Mouse (Mus musculus): Measurements from ENCODE around the gene AC129217.1. TPM values are rescaled to one million over a fixed set of nuclear protein-coding genes. Genes with fewer than 3 reads are reported as not detected.
A peak's percentile ranks its signal among the peaks of the same experiment; 100 is the strongest.

The AC129217.1 gene
- not detected in 2 replicates for polyA plus RNA-seq (2016; fragmentation: Nextera tagmentation; extraction: Ambion mirVana)

- 92% methylated on average over 8 of the region's 8 CpGs for WGBS
- peaks cover 100% of the 10 kb centered on the region for H3K36me3 ChIP-seq (replicated peaks)
- H3K9me3 ChIP-seq = no peaks in the 10 kb centered on the region
- H3K27me3 ChIP-seq (replicated peaks; ENCODE audit: low read depth, poor library complexity, severe bottlenecking) = no peaks in the 10 kb centered on the region
- no peak within 1 kb of the TSS for H3K4me3 ChIP-seq
- H3K4me1 ChIP-seq = no peaks in the 10 kb centered on the region
- no peak for DNase-seq (ENCODE audit: low spot score)
- no peak within 1 kb of the TSS for H3K27ac ChIP-seq (replicated peaks)
These were observed at the start of gene AC129217.1 for GRCm38 (mm10) chr19:8829660-8830059. Gene AC129217.1, plus strand, starts transcription at chr19:8829773.

GRCm38 (mm10) chr19:8786008-8786781 lies 43.4 kb upstream of the AC129217.1 start, which contains the start of gene Taf6l:
Gene Taf6l, minus strand, starts transcription at chr19:8786417.
- DNase-seq (ENCODE audit: low spot score) = peak; percentile 93
- Histone ChIP-seq H3K9me3 (no peaks in the 10 kb centered on the region), H3K36me3 (replicated peaks) (peaks cover 44% of the 10 kb centered on the region), H3K27ac (replicated peaks) (peak within 1 kb of the TSS; percentile 92), H3K4me1 (peaks cover 28% of the 10 kb centered on the region), H3K27me3 (replicated peaks; ENCODE audit: low read depth, poor library complexity, severe bottlenecking) (no peaks in the 10 kb centered on the region), H3K4me3 (peak within 1 kb of the TSS; percentile 82)
- under 1% methylated on average over 32 of the region's 32 CpGs for WGBS

GRCm38 (mm10) chr19:8788521-8788920 lies 41.1 kb upstream of the AC129217.1 start:
- WGBS = 19% methylated on average over 3 of the region's 3 CpGs
- H3K27me3 ChIP-seq (replicated peaks; ENCODE audit: low read depth, poor library complexity, severe bottlenecking) = no peaks in the 10 kb centered on the region
- no peak for DNase-seq (ENCODE audit: low spot score)
- peaks cover 42% of the 10 kb centered on the region for H3K36me3 ChIP-seq (replicated peaks)
- peak overlapping the region; percentile 25; the same call in 1 of the 2 replicates for H3K4me3 ChIP-seq
- H3K9me3 ChIP-seq = 0 out of 2 replicates have a peak, but pooled peaks cover 2% of the 10 kb centered on the region
- H3K4me1 ChIP-seq = peaks cover 28% of the 10 kb centered on the region
- no peak overlapping the region for H3K27ac ChIP-seq (replicated peaks)

- Histone ChIP-seq H3K4me1 (peaks cover 28% of the 10 kb centered on the region), H3K4me3 (no peak overlapping the region), H3K9me3 (0 out of 2 replicates have a peak, but pooled peaks cover 2% of the 10 kb centered on the region), H3K27ac (replicated peaks) (no peak overlapping the region), H3K27me3 (replicated peaks; ENCODE audit: low read depth, poor library complexity, severe bottlenecking) (no peaks in the 10 kb centered on the region), H3K36me3 (replicated peaks) (peaks cover 42% of the 10 kb centered on the region)
- no peak for DNase-seq (ENCODE audit: low spot score)
- 65% methylated on average over 1 of the region's 1 CpGs for WGBS
These were observed 40.4 kb upstream of the AC129217.1 start for GRCm38 (mm10) chr19:8789171-8789570.

GRCm38 (mm10) chr19:8790171-8790570 lies 39.4 kb upstream of the AC129217.1 start:
- H3K36me3 ChIP-seq (replicated peaks) = peaks cover 48% of the 10 kb centered on the region
- H3K9me3 ChIP-seq = 0 out of 2 replicates have a peak, but pooled peaks cover 2% of the 10 kb centered on the region
- no peak for DNase-seq (ENCODE audit: low spot score)
- no peak overlapping the region for H3K4me3 ChIP-seq
- H3K27ac ChIP-seq (replicated peaks) = no peak overlapping the region
- WGBS = 85% methylated on average over 7 of the region's 7 CpGs
- peaks cover 24% of the 10 kb centered on the region for H3K4me1 ChIP-seq
- no peaks in the 10 kb centered on the region for H3K27me3 ChIP-seq (replicated peaks; ENCODE audit: low read depth, poor library complexity, severe bottlenecking)

- no peaks in the 10 kb centered on the region for H3K9me3 ChIP-seq
- H3K4me3 ChIP-seq = peak within 1 kb of the TSS; percentile 87
- peaks cover 27% of the 10 kb centered on the region for H3K4me1 ChIP-seq
- WGBS = 2% methylated on average over 25 of the region's 25 CpGs
- no peaks in the 10 kb centered on the region for H3K27me3 ChIP-seq (replicated peaks; ENCODE audit: low read depth, poor library complexity, severe bottlenecking)
- peaks cover 37% of the 10 kb centered on the region for H3K36me3 ChIP-seq (replicated peaks)
- H3K27ac ChIP-seq (replicated peaks) = peak within 1 kb of the TSS; percentile 89
- DNase-seq (ENCODE audit: low spot score) = peak; percentile 92
These were observed 31.2 kb upstream of the AC129217.1 start, which contains the start of gene Polr2g for GRCm38 (mm10) chr19:8798264-8798946. Gene Polr2g, minus strand, starts transcription at chr19:8798577.

GRCm38 (mm10) chr19:8798947-8799315 lies 30.6 kb upstream of the AC129217.1 start:
- Histone ChIP-seq H3K36me3 (replicated peaks) (peaks cover 37% of the 10 kb centered on the region), H3K27me3 (replicated peaks; ENCODE audit: low read depth, poor library complexity, severe bottlenecking) (no peaks in the 10 kb centered on the region), H3K4me1 (peaks cover 27% of the 10 kb centered on the region), H3K27ac (replicated peaks) (peak overlapping the region; percentile 89; the same call in 1 of the 2 replicates), H3K9me3 (no peaks in the 10 kb centered on the region), H3K4me3 (peak overlapping the region; percentile 87)
- no peak for DNase-seq (ENCODE audit: low spot score)

- Histone ChIP-seq H3K27me3 (replicated peaks; ENCODE audit: low read depth, poor library complexity, severe bottlenecking) (no peaks in the 10 kb centered on the region), H3K36me3 (replicated peaks) (peaks cover 44% of the 10 kb centered on the region), H3K4me3 (peak within 1 kb of the TSS; percentile 71), H3K9me3 (no peaks in the 10 kb centered on the region), H3K27ac (replicated peaks) (peak within 1 kb of the TSS; percentile 91), H3K4me1 (peaks cover 24% of the 10 kb centered on the region)
- under 1% methylated on average over 30 of the region's 30 CpGs for WGBS
- DNase-seq (ENCODE audit: low spot score) = peak; percentile 95
These were observed 27.3 kb upstream of the AC129217.1 start, which contains the start of gene Zbtb3 for GRCm38 (mm10) chr19:8802130-8802821. Gene Zbtb3, plus strand, starts transcription at chr19:8802555.

GRCm38 (mm10) chr19:8803204-8803780 lies 26.3 kb upstream of the AC129217.1 start:
- H3K4me3 ChIP-seq = peak overlapping the region; percentile 71
- no peaks in the 10 kb centered on the region for H3K9me3 ChIP-seq
- 91% methylated on average over 9 of the region's 9 CpGs for WGBS
- peak overlapping the region; percentile 91 for H3K27ac ChIP-seq (replicated peaks)
- H3K4me1 ChIP-seq = peaks cover 18% of the 10 kb centered on the region
- DNase-seq (ENCODE audit: low spot score) = no peak
- peaks cover 55% of the 10 kb centered on the region for H3K36me3 ChIP-seq (replicated peaks)
- H3K27me3 ChIP-seq (replicated peaks; ENCODE audit: low read depth, poor library complexity, severe bottlenecking) = no peaks in the 10 kb centered on the region

GRCm38 (mm10) chr19:8803879-8804660 lies 25.5 kb upstream of the AC129217.1 start:
- Histone ChIP-seq H3K36me3 (replicated peaks) (peaks cover 62% of the 10 kb centered on the region), H3K9me3 (no peaks in the 10 kb centered on the region), H3K27ac (replicated peaks) (no peak overlapping the region), H3K4me3 (no peak overlapping the region), H3K27me3 (replicated peaks; ENCODE audit: low read depth, poor library complexity, severe bottlenecking) (no peaks in the 10 kb centered on the region), H3K4me1 (peaks cover 14% of the 10 kb centered on the region)
- DNase-seq (ENCODE audit: low spot score) = no peak
- WGBS = 92% methylated on average over 11 of the region's 11 CpGs

GRCm38 (mm10) chr19:8806810-8807209 lies 22.8 kb upstream of the AC129217.1 start:
- no peaks in the 10 kb centered on the region for H3K27me3 ChIP-seq (replicated peaks; ENCODE audit: low read depth, poor library complexity, severe bottlenecking)
- WGBS = 92% methylated on average over 5 of the region's 5 CpGs
- no peaks in the 10 kb centered on the region for H3K9me3 ChIP-seq
- peaks cover 10% of the 10 kb centered on the region for H3K4me1 ChIP-seq
- no peak overlapping the region for H3K4me3 ChIP-seq
- DNase-seq (ENCODE audit: low spot score) = no peak
- H3K27ac ChIP-seq (replicated peaks) = no peak overlapping the region
- H3K36me3 ChIP-seq (replicated peaks) = peaks cover 89% of the 10 kb centered on the region
